Mouse (Mus musculus) forebrain, embryonic 10.5 days (tissue): Measurements from ENCODE around the gene Ms4a14. TPM values are rescaled to one million over a fixed set of nuclear protein-coding genes. Genes with fewer than 3 reads are reported as not detected.

Source experiments
- polyA plus RNA-seq: library from polyadenylated mRNA; unstranded; fragments of >200 nt; fragmentation: Nextera tagmentation; extraction: Ambion mirVana; gene quantifications from 2 replicates; pipeline ENCODE4 v1.2.1, GENCODE M21; 2016

The Ms4a14 gene
- polyA plus RNA-seq, 1 experiment from 2014 or later = not detected

Other genes starting within 250 kb of the Ms4a14 start
- gene Ms4a8a, start 233.4 kb downstream of the Ms4a14 start, polyA plus RNA-seq = not detected in 2 replicates
- gene 1700017D01Rik, start 183.6 kb downstream of the Ms4a14 start, polyA plus RNA-seq = not detected in 2 replicates
- not detected in 2 replicates for gene 1700025F22Rik, start 149.1 kb downstream of the Ms4a14 start, polyA plus RNA-seq
- not detected in 2 replicates for gene Ms4a13, start 117.7 kb downstream of the Ms4a14 start, polyA plus RNA-seq
- not detected in 2 replicates for gene Ms4a12, start 82.0 kb downstream of the Ms4a14 start, polyA plus RNA-seq
- not detected in 2 replicates for gene Ms4a1, start 48.2 kb downstream of the Ms4a14 start, polyA plus RNA-seq
- not detected in 2 replicates for gene Ms4a5, start 30.6 kb downstream of the Ms4a14 start, polyA plus RNA-seq
- gene Ms4a7, start 21.7 kb upstream of the Ms4a14 start, polyA plus RNA-seq = not detected in 2 replicates
- gene Ms4a4a, start 61.1 kb upstream of the Ms4a14 start, polyA plus RNA-seq = 0.93 and 1.5 TPM in 2 replicates
- 0.17 TPM in 1 of 2 replicates, not detected in the other for gene Ms4a4c, start 90.3 kb upstream of the Ms4a14 start, polyA plus RNA-seq
- gene Ms4a4b, start 129.1 kb upstream of the Ms4a14 start, polyA plus RNA-seq = not detected in 2 replicates
- gene Ms4a6c, start 154.9 kb upstream of the Ms4a14 start, polyA plus RNA-seq = 1.2 and 1.5 TPM in 2 replicates
- not detected in 2 replicates for gene Gm8369, start 171.5 kb upstream of the Ms4a14 start, polyA plus RNA-seq
- 1.1 and 1.7 TPM in 2 replicates for gene Ms4a6b, start 202.1 kb upstream of the Ms4a14 start, polyA plus RNA-seq
- 0.57 and 0.66 TPM in 2 replicates for gene Ms4a4d, start 222.3 kb upstream of the Ms4a14 start, polyA plus RNA-seq